8 mouse cellular contexts compared by ENCODE assay signal in genomic region chr14:55635523-55636007, GRCm38 (mm10). TPM values are rescaled to one million over a fixed set of nuclear protein-coding genes. Genes with fewer than 3 reads are reported as not detected.
DNase-seq lines count a peak whose midpoint lies in the region; ATAC-seq lines count a peak whose summit lies in the region.

Gene Ipo4 (minus strand): TSS chr14:55635957.

- DNase-seq in NIH3T3 (ENCODE audit: low read depth), result peak; percentile 90
- peak; percentile 92 to 93 for DNase-seq in cerebellum, postnatal 10 days
- peak; percentile 80 to 81 for DNase-seq in frontal cortex, postnatal 14 days (ENCODE audit: low spot score in 2 of 2)
- peak; percentile 79 for DNase-seq in layer of hippocampus, postnatal 25 days (ENCODE audit: extremely low spot score in 1 of 2, low spot score in 1 of 2)
- DNase-seq in lung, postnatal 25 days (ENCODE audit: low spot score), result peak; percentile 91
- DNase-seq in retina, embryonic 14.5 days (ENCODE audit: low spot score), result peak; percentile 91
- DNase-seq in thymus, postnatal 4 days, result peak; percentile 89

- peak within 1 kb of the TSS; percentile 87 for H3K27ac ChIP-seq in hindbrain, embryonic 13.5 days

- peak; percentile 88 for ATAC-seq in hindbrain, embryonic 13.5 days (ENCODE audit: low FRiP score)

- 2% methylated on average over 33 of the region's 33 CpGs for WGBS in hindbrain, embryonic 13.5 days

- H3K4me3 ChIP-seq in hindbrain, embryonic 13.5 days, result peak within 1 kb of the TSS; percentile 73

- no peaks in the 10 kb centered on the region for H3K9me3 ChIP-seq in hindbrain, embryonic 13.5 days

- no peaks in the 10 kb centered on the region for H3K27me3 ChIP-seq in hindbrain, embryonic 13.5 days

- H3K36me3 ChIP-seq in hindbrain, embryonic 13.5 days, result peaks cover 80% of the 10 kb centered on the region

- H3K9ac ChIP-seq in hindbrain, embryonic 13.5 days, result peak within 1 kb of the TSS; percentile 89

- H3K4me1 ChIP-seq in hindbrain, embryonic 13.5 days (replicated peaks), result peaks cover 20% of the 10 kb centered on the region

- H3K4me2 ChIP-seq in hindbrain, embryonic 13.5 days, result peak within 1 kb of the TSS; percentile 93

RNA-seq across cellular contexts. Expression of gene Ipo4, which starts in this region (rescaled TPM):
- 86.1 and 96.7 TPM in 2 replicates for polyA plus RNA-seq in hindbrain, embryonic 13.5 days (2015; fragmentation: Nextera tagmentation; extraction: Ambion mirVana)
- 100 to 1,000 TPM; 118 to 121 TPM for total RNA-seq in layer of hippocampus, postnatal 25 days (2021)

Comparison
In these comparisons a context has a peak if more than half of its experiments do, and no peak if none do; other contexts are left out.
1. Peak in every context shown above with its lines: DNase-seq, ATAC-seq, H3K4me3 ChIP-seq and H3K27ac ChIP-seq.